Mouse (Mus musculus) CH12.LX (cell line): ENCODE data around the gene Lbp. TPM values are rescaled to one million over a fixed set of nuclear protein-coding genes. Genes with fewer than 3 reads are reported as not detected.

Experiments used
- DNase-seq: peaks from one replicate; pipeline ENCODE4 v3.0.0-alpha.2; 2013; ENCODE audit errors: extremely low read depth
- H3K27ac ChIP-seq: 2 replicates; pipeline ENCODE4 v1.5.1; 2012; ENCODE audit warnings: low read depth, mild to moderate bottlenecking, control low read depth, moderate library complexity; ENCODE audit not compliant: insufficient read depth
- H3K27me3 ChIP-seq: replicated peaks from 2 replicates; pipeline ENCODE3; 2012; ENCODE audit warnings: inconsistent platforms
- H3K36me3 ChIP-seq, 2 experiments: replicated peaks in 1 of 2; 2 replicates each; pipeline versions ENCODE3 to v1.6.1; 2012; ENCODE audit warnings: inconsistent platforms in 1 of 2, low read length in 1 of 2, mild to moderate bottlenecking in 1 of 2, mixed read lengths in 1 of 2, moderate library complexity in 1 of 2; ENCODE audit not compliant: control insufficient read depth in 1 of 2, insufficient read depth in 1 of 2
- H3K4me1 ChIP-seq, 2 experiments: 2 replicates each; pipeline ENCODE4 v1.6.1; 2012; ENCODE audit warnings: inconsistent platforms in 1 of 2, moderate library complexity in 1 of 2; ENCODE audit not compliant: insufficient read depth in 2 of 2, control insufficient read depth in 1 of 2
- H3K4me2 ChIP-seq: 2 replicates; pipeline ENCODE4 v1.6.1; 2012; ENCODE audit warnings: low read depth, mild to moderate bottlenecking, control low read depth; ENCODE audit not compliant: poor library complexity, insufficient read depth, severe bottlenecking
- H3K4me3 ChIP-seq, 3 experiments: fragments of 150-350 bp in 1 of 3; sonication (generic) in 1 of 3; replicated peaks in 1 of 3; 2 replicates each; pipeline versions ENCODE3 to v1.5.1; 2011 to 2012; ENCODE audit warnings: low read depth in 2 of 3, low read length in 2 of 3, mild to moderate bottlenecking in 2 of 3, moderate library complexity in 2 of 3, control low read depth in 1 of 3, improper control_type of control experiment in 1 of 3, inconsistent platforms in 1 of 3, mixed read lengths in 1 of 3; ENCODE audit not compliant: poor library complexity in 1 of 3
- H3K79me2 ChIP-seq: replicated peaks from 2 replicates; pipeline ENCODE4 v1.6.1; 2012; ENCODE audit warnings: mild to moderate bottlenecking, moderate library complexity; ENCODE audit not compliant: control insufficient read depth, poor library complexity, insufficient read depth, severe bottlenecking; ENCODE audit errors: extremely low read depth
- H3K9ac ChIP-seq: 2 replicates; pipeline ENCODE4 v1.6.1; 2012; ENCODE audit warnings: low read depth, mild to moderate bottlenecking, control low read depth, moderate library complexity; ENCODE audit not compliant: insufficient read depth
- H3K9me3 ChIP-seq: replicated peaks from 2 replicates; pipeline ENCODE3; 2012; ENCODE audit warnings: low read length, inconsistent platforms, mixed read lengths
- BHLHE40 ChIP-seq: IDR thresholded peaks from 2 replicates; pipeline ENCODE4 v1.6.1; 2011; ENCODE audit warnings: mild to moderate bottlenecking, low read depth, low read length, improper control_type of control experiment
- CHD1 ChIP-seq: IDR thresholded peaks from 2 replicates; pipeline ENCODE4 v1.6.1; 2012; ENCODE audit warnings: low read depth, low read length, improper control_type of control experiment, inconsistent platforms
- CHD2 ChIP-seq: IDR thresholded peaks from 2 replicates; pipeline ENCODE4 v1.6.1; 2011; ENCODE audit warnings: low read length, improper control_type of control experiment
- CTCF ChIP-seq, 2 experiments: IDR thresholded peaks in 1 of 2; conservative IDR thresholded peaks in 1 of 2; 2 replicates each; pipeline ENCODE4 v1.5.1; 2011 to 2012; ENCODE audit warnings: low read depth in 2 of 2, low read length in 2 of 2, improper control_type of control experiment in 1 of 2, inconsistent platforms in 1 of 2, mild to moderate bottlenecking in 1 of 2, moderate library complexity in 1 of 2
- E2F4 ChIP-seq: IDR thresholded peaks from 2 replicates; pipeline ENCODE4 v1.6.1; 2011; ENCODE audit warnings: low read depth, low read length, improper control_type of control experiment; ENCODE audit not compliant: insufficient replicate concordance
- ELF1 ChIP-seq: IDR thresholded peaks from 2 replicates; pipeline ENCODE4 v1.6.1; 2014; ENCODE audit warnings: low read depth, mild to moderate bottlenecking, inconsistent platforms, low read length, improper control_type of control experiment
- EP300 ChIP-seq: IDR thresholded peaks from 2 replicates; pipeline ENCODE4 v1.6.1; 2011; ENCODE audit warnings: low read length, improper control_type of control experiment
- ETS1 ChIP-seq: conservative IDR thresholded peaks from 2 replicates; pipeline ENCODE4 v1.6.1; 2012; ENCODE audit warnings: low read depth, mild to moderate bottlenecking, inconsistent platforms, low read length, improper control_type of control experiment, moderate library complexity
- IRF4 ChIP-seq: IDR thresholded peaks from 2 replicates; pipeline ENCODE4 v1.6.1; 2014; ENCODE audit warnings: low read depth, mild to moderate bottlenecking, inconsistent platforms, low read length, improper control_type of control experiment
- JUN ChIP-seq: IDR thresholded peaks from 2 replicates; pipeline ENCODE4 v1.6.1; 2011; ENCODE audit warnings: low read depth, mild to moderate bottlenecking, low read length, improper control_type of control experiment, moderate library complexity; ENCODE audit not compliant: insufficient read depth
- JUND ChIP-seq: conservative IDR thresholded peaks from 2 replicates; pipeline ENCODE4 v1.6.1; 2011; ENCODE audit warnings: low read depth, low read length, improper control_type of control experiment
- KAT2A ChIP-seq: IDR thresholded peaks from 2 replicates; pipeline ENCODE4 v1.6.1; 2012; ENCODE audit warnings: low read length, improper control_type of control experiment, inconsistent platforms; ENCODE audit not compliant: insufficient replicate concordance
- MAZ ChIP-seq: IDR thresholded peaks from 2 replicates; pipeline ENCODE4 v1.6.1; 2012; ENCODE audit warnings: low read depth, mild to moderate bottlenecking, inconsistent platforms, low read length, improper control_type of control experiment, moderate library complexity
- MEF2A ChIP-seq: IDR thresholded peaks from 2 replicates; pipeline ENCODE4 v1.6.1; 2014; ENCODE audit warnings: low read depth, mild to moderate bottlenecking, inconsistent platforms, low read length, improper control_type of control experiment, borderline replicate concordance
- MYC ChIP-seq: IDR thresholded peaks from 2 replicates; pipeline ENCODE4 v1.6.1; 2011; ENCODE audit warnings: low read depth, mild to moderate bottlenecking, improper control_type of control experiment, low read length
- NELFE ChIP-seq: IDR thresholded peaks from 2 replicates; pipeline ENCODE4 v1.6.1; 2011; ENCODE audit warnings: low read depth, low read length, improper control_type of control experiment
- POLR2AphosphoS2 ChIP-seq: IDR thresholded peaks from 2 replicates; pipeline ENCODE4 v1.6.1; 2011; ENCODE audit warnings: low read depth, low read length, improper control_type of control experiment
- RAD21 ChIP-seq: IDR thresholded peaks from 2 replicates; pipeline ENCODE4 v1.6.1; 2011; ENCODE audit warnings: low read depth, mild to moderate bottlenecking, low read length, improper control_type of control experiment, moderate library complexity
- SIN3A ChIP-seq: IDR thresholded peaks from 2 replicates; pipeline ENCODE4 v1.6.1; 2012; ENCODE audit warnings: low read length, improper control_type of control experiment, inconsistent platforms
- USF1 ChIP-seq: IDR thresholded peaks from 2 replicates; pipeline ENCODE4 v1.6.1; 2014; ENCODE audit warnings: low read depth, mild to moderate bottlenecking, inconsistent platforms, low read length, improper control_type of control experiment
- USF2 ChIP-seq: conservative IDR thresholded peaks from 2 replicates; pipeline ENCODE4 v1.6.1; 2011; ENCODE audit warnings: low read depth, low read length, improper control_type of control experiment
- ZC3H11A ChIP-seq: IDR thresholded peaks from 2 replicates; pipeline ENCODE4 v1.6.1; 2012; ENCODE audit warnings: low read depth, mild to moderate bottlenecking, inconsistent platforms, low read length, improper control_type of control experiment
- ZKSCAN1 ChIP-seq: IDR thresholded peaks from 2 replicates; pipeline ENCODE4 v1.6.1; 2012; ENCODE audit warnings: low read depth, inconsistent platforms, low read length, improper control_type of control experiment, borderline replicate concordance
- ZNF384 ChIP-seq: IDR thresholded peaks from 2 replicates; pipeline ENCODE4 v1.6.1; 2012; ENCODE audit warnings: low read depth, low read length, improper control_type of control experiment, inconsistent platforms
- dilution Hi-C: fragments of 300-500 bp; cut with MboI; formaldehyde crosslinking; loops from 2 replicates; pipeline ENCODE4 v1.14.3; 2020; ENCODE audit warnings: low sequenced_read_pairs; ENCODE audit not compliant: extremely low pct_unique_long_range_greater_than_20kb, extremely low pct_ligation_motif_present
- in situ Hi-C: fragments of 300-500 bp; cut with MboI; formaldehyde crosslinking; loops from 3 replicates; pipeline ENCODE4 v1.14.3; 2019; ENCODE audit warnings: low sequenced_read_pairs, low pct_ligation_motif_present, low pct_unique_long_range_greater_than_20kb, mixed read lengths
- polyA plus RNA-seq: library from polyadenylated mRNA; unstranded; fragments of >175 nt; gene quantifications from 2 replicates; pipeline ENCODE4 v1.2.1, GENCODE M21; 2012; ENCODE audit warnings: low read depth; ENCODE audit not compliant: insufficient read length
- total RNA-seq, 2 experiments: library from RNA; depleted of rRNA; stranded (reverse); fragments of 300-350 nt in 1 of 2; fragments of >200 nt in 1 of 2; gene quantifications; 2 replicates each; pipeline ENCODE4 v1.2.3; 2012 to 2014

Lbp gene
- total and polyA plus RNA-seq, 3 experiments = 0.04 to 0.27 TPM; not detected in 1

DNA sequence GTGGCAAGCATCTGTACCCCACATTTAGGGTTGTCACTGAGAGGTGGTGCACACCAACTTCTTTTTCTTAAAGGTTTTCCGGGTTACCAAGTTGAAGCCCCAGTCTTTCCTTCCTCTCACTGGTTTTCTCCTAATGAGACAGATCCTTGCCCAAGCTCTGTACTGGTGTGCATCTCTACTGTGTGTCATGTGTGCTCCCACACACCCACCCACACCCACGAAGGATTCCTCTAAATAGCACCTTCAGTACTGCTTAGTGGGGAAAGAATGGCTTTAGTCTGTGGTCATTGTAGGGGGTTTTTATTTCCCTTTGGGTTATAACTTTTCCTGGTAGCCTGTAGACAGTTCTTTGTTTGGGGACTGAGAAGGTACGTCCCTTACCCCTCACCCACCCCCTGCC is 41.4 kb upstream of the Lbp start:
- in situ Hi-C loops = no loop called here
- Histone ChIP-seq H3K36me3 (no peaks in the 10 kb centered on the region), H3K27ac (no peak overlapping the region), H3K79me2 (no peaks in the 10 kb centered on the region), H3K9ac (no peak overlapping the region), H3K4me2 (no peak overlapping the region), H3K9me3 (no peaks in the 10 kb centered on the region), H3K4me3 (no peak overlapping the region), H3K4me1 (peaks cover 3 to 33% of the 10 kb centered on the region in 2 experiments), H3K27me3 (peaks cover 19% of the 10 kb centered on the region)
- TF ChIP-seq BHLHE40 = no peak
- TF ChIP-seq POLR2AphosphoS2 = no peak
- TF ChIP-seq CHD1 = no peak
- TF ChIP-seq ZKSCAN1 = no peak
- no peak for TF ChIP-seq CHD2
- TF ChIP-seq JUND = no peak
- TF ChIP-seq NELFE = no peak
- TF ChIP-seq EP300 = no peak
- DNase-seq = no peak
- dilution Hi-C loops = no loop called here

DNA sequence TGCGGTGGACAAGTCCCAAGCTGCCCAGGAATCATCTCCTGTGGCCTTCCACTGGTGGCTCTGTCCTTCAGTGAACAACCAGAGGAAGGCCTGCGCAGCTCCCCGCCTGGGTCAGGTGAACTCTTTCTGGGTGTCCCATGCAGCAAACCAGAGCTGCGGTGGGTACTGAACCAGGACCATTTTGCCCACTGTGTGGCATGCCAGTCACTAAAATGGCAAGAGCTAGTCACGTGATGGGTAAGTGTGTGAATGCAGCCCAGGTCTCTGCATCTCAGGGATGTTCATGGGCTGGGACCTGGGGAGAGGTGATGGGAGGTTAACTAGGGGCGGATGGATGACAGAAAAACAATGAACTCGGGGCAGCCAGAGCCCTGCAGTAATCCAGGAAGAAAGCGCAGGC is 36.3 kb upstream of the Lbp start:
- no peaks in the 10 kb centered on the region for H3K9me3 ChIP-seq
- H3K79me2 ChIP-seq = no peaks in the 10 kb centered on the region
- dilution Hi-C loops = no loop called here

More for the DNA sequence above, 36.3 kb upstream of the Lbp start:
- no peak overlapping the region for H3K4me2 ChIP-seq
- H3K36me3 ChIP-seq = no peaks in the 10 kb centered on the region
- no peak overlapping the region for H3K9ac ChIP-seq
- in situ Hi-C loops = no loop called here
- H3K4me1 ChIP-seq = peaks cover 0 to 15% of the 10 kb centered on the region in 2 experiments; a peak in 2 of 4 replicates
- H3K4me3 ChIP-seq = no peak overlapping the region
- TF ChIP-seq ZC3H11A (no peak), USF2 (no peak), NELFE (no peak), E2F4 (no peak), MEF2A (no peak), USF1 (no peak), CTCF (conservative IDR thresholded peaks at IDR 0.05 in 1 of 2, IDR thresholded peaks at IDR 0.05 in 1 of 2; ENCODE audit: low read depth in 2 of 2, low read length in 2 of 2) (no peak), SIN3A (no peak), CHD2 (no peak), KAT2A (no peak), EP300 (no peak), RAD21 (no peak), IRF4 (no peak), JUN (no peak), ELF1 (no peak), ETS1 (no peak), ZNF384 (no peak), MAZ (no peak), MYC (no peak)
- H3K27me3 ChIP-seq = peaks cover 23% of the 10 kb centered on the region
- no peak for DNase-seq
- H3K27ac ChIP-seq = no peak overlapping the region
